Mouse (Mus musculus): ENCODE measurements around the gene Cxcl10.

The Cxcl10 gene

DNA sequence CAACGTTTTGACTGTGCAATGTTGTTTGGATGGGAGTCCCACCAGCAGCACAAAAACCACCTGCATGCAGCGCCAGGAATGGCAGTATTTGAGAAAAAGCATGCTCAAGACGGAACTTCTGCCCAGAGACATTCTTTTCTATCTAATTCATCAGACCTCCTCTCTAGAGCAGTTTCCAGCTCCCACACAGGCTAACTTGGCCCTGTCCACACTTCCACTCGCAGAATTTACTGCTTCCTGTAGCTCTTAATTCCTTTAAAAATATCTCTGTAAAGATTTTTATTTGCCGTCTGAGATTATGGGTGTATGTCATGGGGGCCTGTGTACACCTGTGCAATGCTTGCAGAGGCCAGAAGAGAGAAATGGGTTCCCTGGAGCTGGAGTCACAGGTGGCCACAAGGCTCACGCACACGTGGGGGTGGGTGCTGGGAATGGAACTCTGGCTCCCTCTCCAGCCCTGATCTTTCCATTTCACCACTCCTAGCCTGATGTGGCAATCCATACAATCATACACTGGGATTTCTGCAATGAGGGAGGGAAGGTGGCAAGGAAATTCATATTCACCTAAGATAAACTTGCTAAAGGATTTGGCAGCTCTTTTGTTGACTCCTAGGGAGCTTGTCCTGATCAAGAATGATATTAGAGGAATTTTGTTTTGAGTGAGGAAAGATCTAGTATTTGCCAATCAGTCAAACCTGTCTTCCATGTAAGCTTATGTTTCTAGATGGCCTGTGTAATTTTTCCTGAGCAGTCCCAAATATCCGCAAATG lies 26.9 kb downstream of the Cxcl10 start:
- no peak for DNase-seq (ENCODE audit: low spot score in 2 of 2)

DNA sequence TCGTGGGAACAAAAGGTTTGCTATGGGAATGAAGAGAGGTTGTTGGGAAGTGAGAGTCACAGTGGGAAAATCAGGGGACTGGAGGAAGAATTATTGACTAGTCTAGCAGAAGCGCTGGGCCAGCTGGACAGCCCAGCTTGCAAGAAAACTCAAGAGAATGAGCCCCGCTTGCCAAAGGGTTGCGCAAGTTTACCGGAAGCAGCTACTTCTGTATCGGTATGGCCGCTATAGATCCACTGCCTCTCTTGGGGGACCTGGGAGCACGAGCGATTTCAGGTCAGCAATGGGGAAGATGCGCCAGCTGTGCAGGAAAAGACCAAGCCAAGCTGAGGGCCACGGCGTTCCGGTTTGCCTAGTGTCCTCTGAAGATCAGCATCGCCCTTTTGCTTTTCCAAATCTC lies 30.1 kb downstream of the Cxcl10 start:
- DNase-seq (ENCODE audit: low spot score in 2 of 2) = no peak

GRCm38 (mm10) chr5:92318119-92318518 lies 30.6 kb downstream of the Cxcl10 start:
- no peak for DNase-seq (ENCODE audit: low spot score in 2 of 2)

DNA sequence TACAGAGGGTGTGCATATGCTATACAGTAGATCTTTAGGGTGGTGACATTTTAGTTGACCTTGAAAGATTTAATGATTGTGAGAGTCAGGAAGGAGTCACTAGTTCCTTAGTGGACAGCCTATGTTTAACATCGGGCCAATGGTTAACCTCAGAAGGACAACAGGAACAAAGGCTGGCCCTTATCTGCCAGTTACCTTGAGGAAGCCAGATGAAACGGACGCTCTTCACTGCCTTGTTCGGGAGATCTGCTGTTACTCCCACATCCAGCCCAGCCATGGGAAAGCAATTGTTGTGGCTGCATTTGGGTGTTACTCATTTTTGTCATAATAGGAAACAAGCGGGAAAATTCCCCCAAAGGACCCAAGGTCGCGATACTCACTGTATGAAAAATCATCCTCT lies 34.9 kb downstream of the Cxcl10 start:
- no peak for DNase-seq (ENCODE audit: low spot score in 2 of 2)

- DNase-seq (ENCODE audit: low spot score in 2 of 2) = peak; percentile 87 to 90
Observed at GRCm38 (mm10) chr5:92312046-92312715, 36.5 kb downstream of the Cxcl10 start.

DNA sequence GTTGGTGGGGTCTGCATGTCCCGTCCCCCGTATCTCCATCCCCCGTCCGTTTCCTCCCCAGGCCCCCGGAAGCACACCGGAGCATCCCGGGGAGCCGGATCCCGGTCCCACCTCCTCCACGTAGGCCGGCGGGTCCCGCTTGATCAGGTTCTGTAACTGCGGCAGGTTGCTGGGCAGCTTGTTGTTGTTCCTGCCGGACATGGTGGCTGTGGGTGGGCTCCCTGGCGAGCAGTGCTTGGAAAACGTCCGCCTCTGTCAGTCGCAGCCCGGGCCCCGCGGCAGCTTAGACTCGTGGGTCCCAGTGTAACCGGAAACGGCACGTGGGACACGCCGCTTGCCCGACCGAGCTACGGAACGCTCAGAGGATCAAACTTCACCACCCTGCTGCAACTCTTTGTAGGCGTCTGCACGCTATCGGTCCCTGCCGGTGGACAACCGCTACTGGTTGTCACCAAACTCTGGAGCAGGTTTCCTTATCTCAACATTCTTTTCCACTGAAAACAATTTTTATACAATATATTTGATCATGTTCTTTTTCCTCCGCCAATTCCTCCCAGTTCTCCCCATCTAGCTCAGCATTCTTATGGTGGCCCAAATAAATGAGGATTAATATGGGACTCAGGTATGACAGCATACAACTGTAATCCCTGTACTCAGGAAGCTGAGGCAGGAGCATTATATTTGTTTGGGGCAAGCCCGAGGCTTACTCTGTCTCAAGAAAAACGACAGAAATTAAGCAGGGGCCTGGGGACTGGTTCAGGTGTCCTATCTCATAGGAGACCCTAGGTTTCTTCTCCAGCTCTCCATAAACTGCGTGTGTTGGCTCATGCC lies 38.8 kb downstream of the Cxcl10 start, which contains the start of gene Sdad1:
Gene Sdad1 (minus strand): TSS at position 799 of the 831 bp plus-strand sequence.
- DNase-seq (ENCODE audit: low spot score in 2 of 2) = peak; percentile 93 to 97

DNA sequence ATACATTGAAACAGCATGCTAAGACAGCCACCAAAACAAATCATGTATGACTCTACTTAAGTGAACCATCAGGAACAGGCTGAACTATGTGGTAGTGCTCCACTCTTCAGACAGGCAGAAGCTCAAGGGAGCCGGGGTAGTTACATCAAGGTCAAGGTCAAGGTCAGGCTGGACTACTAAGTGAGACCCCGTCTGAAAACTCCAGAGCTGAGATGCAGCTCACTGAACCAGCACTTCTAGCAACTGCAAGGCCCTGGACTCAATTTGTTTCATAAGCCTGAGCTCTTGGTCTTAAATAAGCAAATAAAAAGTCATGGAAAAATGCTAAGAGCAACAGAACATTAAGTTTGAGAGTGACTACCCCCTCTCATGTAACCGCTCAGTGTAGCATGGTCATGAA lies 44.4 kb downstream of the Cxcl10 start:
- DNase-seq (ENCODE audit: low spot score in 2 of 2) = no peak

DNA sequence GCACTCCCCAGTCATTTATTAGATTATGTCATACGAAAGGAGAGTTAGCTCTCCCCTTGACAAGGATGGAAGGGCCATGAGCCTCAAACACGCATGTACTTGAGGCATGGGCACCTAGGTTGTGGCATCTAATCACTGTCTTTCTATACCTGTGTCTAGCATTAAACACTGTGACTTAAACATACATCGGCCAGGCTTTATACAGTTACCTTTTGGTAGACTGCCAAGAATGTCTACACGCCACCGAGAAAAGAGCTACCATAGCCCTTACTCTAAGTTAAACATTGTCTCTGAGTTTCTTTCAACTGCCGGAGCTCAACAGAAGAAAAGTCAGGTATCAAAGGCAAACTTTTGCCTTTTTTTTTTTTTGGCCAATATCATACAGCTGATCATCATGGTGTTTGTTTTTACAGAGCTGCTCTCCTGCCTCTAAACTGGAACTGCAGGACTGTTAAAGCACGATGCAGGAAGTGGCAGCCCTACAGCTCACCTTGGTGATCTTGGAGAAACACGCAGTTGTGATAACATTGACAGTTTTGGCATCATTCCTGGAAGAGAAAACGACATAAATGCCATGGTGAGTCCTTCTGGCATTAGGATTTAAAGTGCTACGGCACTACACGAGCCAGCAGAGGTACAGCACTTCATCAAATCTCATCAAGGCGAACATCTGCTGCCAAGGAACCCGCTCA lies 46.4 kb downstream of the Cxcl10 start:
- DNase-seq (ENCODE audit: low spot score in 2 of 2) = no peak

All from frontal cortex, postnatal 25 days (tissue).